19 mouse cellular contexts compared by ENCODE assay signal in genomic region chr1:43879163-43879562, GRCm38 (mm10).
"Had no signal": no experiment of that assay in that cellular context is flagged by ENCODE, and none has a peak within 500 bp of the region (broad histone marks: within the 10 kb centered on the region; RNA-seq: fewer than 3 reads in every experiment).

No protein-coding gene starts in this region.

- H3K27ac ChIP-seq: kidney, embryonic 15.5 days; left cerebral cortex, adult 2 months; limb, embryonic 13.5 days; liver, embryonic 12.5 days; liver, embryonic 15.5 days; lung, embryonic 15.5 days; midbrain, embryonic 10.5 days; midbrain, embryonic 13.5 days; neural tube, embryonic 13.5 days had no signal

- H3K4me2 ChIP-seq: kidney, embryonic 15.5 days; limb, embryonic 13.5 days; liver, embryonic 12.5 days; liver, embryonic 15.5 days; lung, embryonic 15.5 days; midbrain, embryonic 13.5 days; neural tube, embryonic 13.5 days had no signal

- H3K9ac ChIP-seq: kidney, embryonic 15.5 days; limb, embryonic 13.5 days; liver, embryonic 12.5 days; liver, embryonic 15.5 days; lung, embryonic 15.5 days; midbrain, embryonic 13.5 days; neural tube, embryonic 13.5 days had no signal

- H3K4me1 ChIP-seq: kidney, embryonic 15.5 days; liver, embryonic 12.5 days; liver, embryonic 15.5 days; lung, embryonic 15.5 days; megakaryocyte, embryonic 14.5 days; neural tube, embryonic 13.5 days had no signal

- H3K27me3 ChIP-seq: kidney, embryonic 15.5 days; limb, embryonic 13.5 days; liver, embryonic 12.5 days; liver, embryonic 15.5 days; lung, embryonic 15.5 days; megakaryocyte, embryonic 14.5 days; midbrain, embryonic 13.5 days; neural tube, embryonic 13.5 days had no signal

- H3K36me3 ChIP-seq: kidney, embryonic 15.5 days; limb, embryonic 13.5 days; liver, embryonic 12.5 days; liver, embryonic 15.5 days; lung, embryonic 15.5 days; midbrain, embryonic 10.5 days; midbrain, embryonic 13.5 days; neural tube, embryonic 13.5 days had no signal

- H3K4me3 ChIP-seq: kidney, embryonic 15.5 days; left cerebral cortex, adult 2 months; limb, embryonic 13.5 days; liver, embryonic 12.5 days; liver, embryonic 15.5 days; lung, embryonic 15.5 days; megakaryocyte, embryonic 14.5 days; midbrain, embryonic 10.5 days; midbrain, embryonic 13.5 days; myocyte; neural tube, embryonic 13.5 days had no signal

- H3K9me3 ChIP-seq: kidney, embryonic 15.5 days; limb, embryonic 13.5 days; liver, embryonic 12.5 days; liver, embryonic 15.5 days; lung, embryonic 15.5 days; megakaryocyte, embryonic 14.5 days; midbrain, embryonic 10.5 days; midbrain, embryonic 13.5 days; neural tube, embryonic 13.5 days had no signal

- DNase-seq: kidney, adult 8-10 months; kidney, postnatal 10 days; layer of hippocampus, postnatal 36 days; liver; retina, postnatal 1 day; thymus, postnatal 25 days had no signal

- ATAC-seq: intestine, embryonic 16.5 days; liver, embryonic 12.5 days; midbrain, embryonic 13.5 days; midbrain, embryonic 16.5 days had no signal
